Mouse (Mus musculus) mature B cell (primary cell): ENCODE measurements around the gene Rasal1.

Experiments used
- in situ Hi-C: fragments of 300-500 bp; cut with MboI; formaldehyde crosslinking; loops from 2 replicates; pipeline ENCODE4 v1.14.3; 2019

Gene Rasal1

GRCm38 (mm10) chr5:120648569-120649373 is at the start of gene Rasal1:
Gene Rasal1, plus strand, starts transcription at chr5:120648812.
- in situ Hi-C loops: no loop called here

- in situ Hi-C loops: no loop called here
Measured at GRCm38 (mm10) chr5:120599625-120600024, 49.0 kb upstream of the Rasal1 start.

- in situ Hi-C loops: no loop called here
Measured at GRCm38 (mm10) chr5:120600946-120601668, 47.5 kb upstream of the Rasal1 start.

GRCm38 (mm10) chr5:120602210-120602609 is 46.4 kb upstream of the Rasal1 start:
- in situ Hi-C loops: no loop called here

GRCm38 (mm10) chr5:120603515-120603914 is 45.1 kb upstream of the Rasal1 start:
- in situ Hi-C loops: no loop called here

- in situ Hi-C loops: loop anchor here (5.0 kb wide), 1 partner anchor 88 kb away; no protein-coding TSS in a partner anchor
Measured at GRCm38 (mm10) chr5:120604839-120605238, 43.8 kb upstream of the Rasal1 start.

GRCm38 (mm10) chr5:120605241-120605661 is 43.4 kb upstream of the Rasal1 start:
- in situ Hi-C loops: loop anchor here (5.0 kb wide), 1 partner anchor 88 kb away; no protein-coding TSS in a partner anchor

- in situ Hi-C loops: loop anchor here (5.0 kb wide), 1 partner anchor 88 kb away; no protein-coding TSS in a partner anchor
Measured at GRCm38 (mm10) chr5:120605688-120606087, 42.9 kb upstream of the Rasal1 start.

GRCm38 (mm10) chr5:120606590-120607200 is 41.9 kb upstream of the Rasal1 start:
- in situ Hi-C loops: loop anchor here (5.0 kb wide), 1 partner anchor 89 kb away; no protein-coding TSS in a partner anchor

- in situ Hi-C loops: loop anchor here (5.0 kb wide), 1 partner anchor 90 kb away; no protein-coding TSS in a partner anchor
Measured at GRCm38 (mm10) chr5:120607335-120607734, 41.3 kb upstream of the Rasal1 start.

GRCm38 (mm10) chr5:120609246-120609775 is 39.3 kb upstream of the Rasal1 start:
- in situ Hi-C loops: loop anchor here (5.0 kb wide), 1 partner anchor 92 kb away; no protein-coding TSS in a partner anchor

- in situ Hi-C loops: no loop called here
Measured at GRCm38 (mm10) chr5:120610906-120611305, 37.7 kb upstream of the Rasal1 start.

- in situ Hi-C loops: no loop called here
Measured at GRCm38 (mm10) chr5:120611416-120611815, 37.2 kb upstream of the Rasal1 start.

- in situ Hi-C loops: no loop called here
Measured at GRCm38 (mm10) chr5:120612442-120612821, 36.2 kb upstream of the Rasal1 start, which contains the start of the genes Rita1 and Ddx54. Gene Rita1, minus strand, starts transcription at chr5:120612589. Gene Ddx54, plus strand, starts transcription at chr5:120612739.

GRCm38 (mm10) chr5:120612822-120613604 is 35.6 kb upstream of the Rasal1 start:
- in situ Hi-C loops: no loop called here

- in situ Hi-C loops: loop anchor here (5.0 kb wide), 2 partner anchors 36 to 96 kb away; partner anchors contain the start of gene Dtx1
Measured at GRCm38 (mm10) chr5:120615903-120616302, 32.7 kb upstream of the Rasal1 start.

- in situ Hi-C loops: loop anchor here (5.0 kb wide), 2 partner anchors 34 to 94 kb away; partner anchors contain the start of gene Dtx1
Measured at GRCm38 (mm10) chr5:120618778-120619177, 29.8 kb upstream of the Rasal1 start.

GRCm38 (mm10) chr5:120619201-120619600 is 29.4 kb upstream of the Rasal1 start:
- in situ Hi-C loops: loop anchor here (5.0 kb wide), 2 partner anchors 33 to 93 kb away; partner anchors contain the start of gene Dtx1

GRCm38 (mm10) chr5:120620375-120621077 is 28.1 kb upstream of the Rasal1 start:
- in situ Hi-C loops: loop anchor here (10.0 kb wide), 1 partner anchor 54 kb away; no protein-coding TSS in a partner anchor
